Mouse (Mus musculus) thymus, adult 2 months (tissue): ENCODE data around the gene Lypd6b. TPM values are rescaled to one million over a fixed set of nuclear protein-coding genes. Genes with fewer than 3 reads are reported as not detected.
A peak's percentile ranks its signal among the peaks of the same experiment; 100 is the strongest.

ENCODE experiments used
- DNase-seq: peaks from one replicate; pipeline ENCODE4 v3.0.0; 2021
- H3K27ac ChIP-seq: fragments of 200-500 bp; 2 replicates; pipeline ENCODE4 v1.5.1; 2012; ENCODE audit warnings: low read length, control low read depth; ENCODE audit not compliant: control insufficient read depth, insufficient read depth
- H3K27me3 ChIP-seq: fragments of 200-500 bp; 2 replicates; pipeline ENCODE4 v1.6.1; 2012; ENCODE audit warnings: mild to moderate bottlenecking, low read length, moderate library complexity, mixed read lengths; ENCODE audit not compliant: control insufficient read depth, insufficient read depth
- H3K36me3 ChIP-seq: fragments of 200-500 bp; 2 replicates; pipeline ENCODE4 v1.6.1; 2012; ENCODE audit warnings: mild to moderate bottlenecking, low read length, moderate library complexity; ENCODE audit not compliant: control insufficient read depth, insufficient read depth
- H3K4me1 ChIP-seq: fragments of 200-500 bp; replicated peaks from 2 replicates; pipeline ENCODE4 v1.6.1; 2012; ENCODE audit warnings: low read length; ENCODE audit not compliant: control insufficient read depth, insufficient read depth
- H3K4me3 ChIP-seq: fragments of 200-500 bp; 2 replicates; pipeline ENCODE4 v1.5.1; 2012; ENCODE audit warnings: mild to moderate bottlenecking, low read length, control low read depth, moderate library complexity; ENCODE audit not compliant: control insufficient read depth, insufficient read depth
- CTCF ChIP-seq: fragments of 200-500 bp; IDR thresholded peaks from 2 replicates; pipeline ENCODE4 v1.5.1; 2012; ENCODE audit warnings: mild to moderate bottlenecking, control low read depth, low read length, moderate library complexity, borderline replicate concordance; ENCODE audit not compliant: control insufficient read depth, poor library complexity, insufficient read depth; ENCODE audit errors: extremely low read depth
- POLR2A ChIP-seq: fragments of 200-500 bp; IDR thresholded peaks from 2 replicates; pipeline ENCODE4 v1.6.1; 2012; ENCODE audit warnings: mild to moderate bottlenecking, low read length, control low read depth, moderate library complexity; ENCODE audit not compliant: control insufficient read depth, poor library complexity, insufficient read depth; ENCODE audit errors: extremely low read depth
- WGBS: fragments of 180-500 bp; shearing (Covaris S2); methylation state at CpG from one replicate; pipeline ENCODE4 v1.1.7; 2018; 5-methylcytosine and 5-hydroxymethylcytosine counted together
- polyA plus RNA-seq: library from polyadenylated mRNA; depleted of rRNA; stranded (reverse); fragments of >200 nt; gene quantifications from 2 replicates; pipeline ENCODE4 v1.2.3, GENCODE M21; 2012

Gene Lypd6b
- polyA plus RNA-seq, 1 experiment: 5.8 TPM

- Histone ChIP-seq H3K27me3 (peaks cover 5% of the 10 kb centered on the region; the same call in 1 of the 2 replicates), H3K4me3 (peak overlapping the region; percentile 29), H3K36me3 (no peaks in the 10 kb centered on the region), H3K4me1 (peaks cover 10% of the 10 kb centered on the region; the same call in 1 of the 2 replicates), H3K27ac (no peak overlapping the region)
- no peak for DNase-seq
- WGBS: 8% methylated on average over 14 of the region's 14 CpGs
- TF ChIP-seq CTCF (no peak), POLR2A (no peak)
Observed at GRCm38 (mm10) chr2:49788051-49788418, 547 bp downstream of the Lypd6b start.

- Histone ChIP-seq H3K27ac (no peak overlapping the region), H3K27me3 (peaks cover 5% of the 10 kb centered on the region; the same call in 1 of the 2 replicates), H3K36me3 (no peaks in the 10 kb centered on the region), H3K4me3 (no peak overlapping the region), H3K4me1 (peaks cover 10% of the 10 kb centered on the region; the same call in 1 of the 2 replicates)
- WGBS: 42% methylated on average over 3 of the region's 3 CpGs
- TF ChIP-seq CTCF: no peak
- TF ChIP-seq POLR2A: no peak
- no peak for DNase-seq
Observed at GRCm38 (mm10) chr2:49788643-49789042, 1.2 kb downstream of the Lypd6b start.

- 75% methylated on average over 6 of the region's 6 CpGs for WGBS
- Histone ChIP-seq H3K27ac (no peak overlapping the region), H3K27me3 (peaks cover 5% of the 10 kb centered on the region; the same call in 1 of the 2 replicates), H3K4me1 (peaks cover 10% of the 10 kb centered on the region; the same call in 1 of the 2 replicates), H3K36me3 (no peaks in the 10 kb centered on the region), H3K4me3 (no peak overlapping the region)
- TF ChIP-seq POLR2A: no peak
- TF ChIP-seq CTCF: no peak
- DNase-seq: no peak
Observed at GRCm38 (mm10) chr2:49789078-49789477, 1.6 kb downstream of the Lypd6b start.

- no peak for DNase-seq
- Histone ChIP-seq H3K4me1 (peaks cover 10% of the 10 kb centered on the region; the same call in 1 of the 2 replicates), H3K27ac (no peak overlapping the region), H3K4me3 (no peak overlapping the region), H3K36me3 (no peaks in the 10 kb centered on the region), H3K27me3 (peaks cover 5% of the 10 kb centered on the region; the same call in 1 of the 2 replicates)
- no peak for TF ChIP-seq POLR2A
- TF ChIP-seq CTCF: no peak
- WGBS: 87% methylated on average over 5 of the region's 5 CpGs
Observed at GRCm38 (mm10) chr2:49789504-49789903, 2.0 kb downstream of the Lypd6b start.

GRCm38 (mm10) chr2:49797444-49798143 is 10.1 kb downstream of the Lypd6b start:
- Histone ChIP-seq H3K27me3 (no peaks in the 10 kb centered on the region), H3K4me3 (no peak overlapping the region), H3K27ac (no peak overlapping the region), H3K36me3 (no peaks in the 10 kb centered on the region), H3K4me1 (no peaks in the 10 kb centered on the region)
- TF ChIP-seq CTCF (no peak), POLR2A (no peak)
- DNase-seq: no peak
- WGBS: 90% methylated on average over 14 of the region's 14 CpGs

- Histone ChIP-seq H3K27ac (no peak overlapping the region), H3K36me3 (no peaks in the 10 kb centered on the region), H3K4me3 (no peak overlapping the region), H3K27me3 (no peaks in the 10 kb centered on the region), H3K4me1 (no peaks in the 10 kb centered on the region)
- TF ChIP-seq CTCF (no peak), POLR2A (no peak)
- WGBS: 96% methylated on average over 8 of the region's 8 CpGs
- no peak for DNase-seq
Observed at GRCm38 (mm10) chr2:49804448-49804847, 17.0 kb downstream of the Lypd6b start.

GRCm38 (mm10) chr2:49805736-49806371 is 18.4 kb downstream of the Lypd6b start:
- WGBS: 96% methylated on average over 11 of the region's 11 CpGs
- DNase-seq: no peak
- H3K4me3 ChIP-seq: no peak overlapping the region
- H3K36me3 ChIP-seq: no peaks in the 10 kb centered on the region
- no peaks in the 10 kb centered on the region for H3K4me1 ChIP-seq
- no peak for TF ChIP-seq POLR2A
- TF ChIP-seq CTCF: no peak
- no peak overlapping the region for H3K27ac ChIP-seq
- H3K27me3 ChIP-seq: no peaks in the 10 kb centered on the region
